Mouse (Mus musculus): ENCODE measurements around the gene Inpp5a. TPM values are rescaled to one million over a fixed set of nuclear protein-coding genes. Genes with fewer than 3 reads are reported as not detected.

Gene Inpp5a
- total RNA-seq, 1 experiment from 2014 or later = 60.1 TPM

Other genes with a start within 250 kb of the Inpp5a start
- gene Lrrc27, start 176.1 kb upstream of the Inpp5a start, total RNA-seq (2021) = 3.8 and 3.9 TPM in 2 replicates
- gene Stk32c, start 175.8 kb upstream of the Inpp5a start, total RNA-seq (2021) = 2.7 and 3.9 TPM in 2 replicates
- 10.9 and 11.2 TPM in 2 replicates for gene Pwwp2b, start 140.6 kb upstream of the Inpp5a start, total RNA-seq (2021)
- not detected in 2 replicates for gene Nkx6-2, start 193.7 kb downstream of the Inpp5a start, total RNA-seq (2021)